Mouse (Mus musculus): Measurements from ENCODE around the gene Tmem50b. TPM values are rescaled to one million over a fixed set of nuclear protein-coding genes. Genes with fewer than 3 reads are reported as not detected.
"Not testable (repeated sequence)": the region's sequence is repeated elsewhere in the genome, so short reads cannot be mapped to it uniquely, and the experiment has no call there.

Gene Tmem50b
- polyA plus RNA-seq, 1 experiment from 2014 or later = 38.7 TPM

- peaks cover 15% of the 10 kb centered on the region for H3K4me1 ChIP-seq
These were observed 54.0 kb downstream of the Tmem50b start for GRCm38 (mm10) chr16:91543619-91544018.

DNA sequence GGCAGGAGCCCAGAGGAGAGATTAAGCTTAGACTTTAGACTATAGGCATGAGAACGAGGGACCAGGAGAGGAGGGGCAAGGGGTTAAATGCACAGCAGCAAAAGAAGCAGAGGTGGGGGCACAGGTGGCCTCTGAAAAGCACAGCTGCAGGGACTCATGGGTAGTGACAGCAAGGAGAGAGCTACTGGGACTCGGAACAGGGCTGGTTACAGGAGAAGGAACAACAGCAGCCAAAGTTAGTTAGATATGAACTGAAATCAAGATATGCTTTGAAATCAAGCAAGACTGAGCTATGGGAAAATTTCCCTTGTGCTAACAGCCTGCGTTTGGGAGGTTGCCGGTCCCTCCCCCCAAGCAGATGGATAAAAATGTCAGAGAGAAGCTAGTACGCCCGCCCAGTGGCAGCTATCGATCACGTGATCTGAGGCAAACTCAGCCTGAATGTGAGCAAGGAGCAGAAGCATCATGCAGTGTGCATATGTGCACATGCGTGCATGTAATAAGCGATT, 56.0 kb downstream of the Tmem50b start:
- Histone ChIP-seq H3K27me3 (peaks cover 11% of the 10 kb centered on the region; the same call in 1 of the 2 replicates), H3K9me3 (no peaks in the 10 kb centered on the region), H3K4me1 (peaks cover 4% of the 10 kb centered on the region), H3K36me3 (replicated peaks) (no peaks in the 10 kb centered on the region), H3K9ac (0 out of 2 replicates have a peak overlapping the region, but pooled peaks have one; percentile 34), H3K4me3 (replicated peaks) (no peak overlapping the region; the same call in 1 of the 2 replicates), H3K4me2 (peak overlapping the region; percentile 42), H3K27ac (no peak overlapping the region)
- 0 out of 2 replicates have a peak, but pooled peaks have one; percentile 33 for ATAC-seq (ENCODE audit: low FRiP score)
- 38% methylated on average over 10 of the region's 10 CpGs for WGBS

More at GRCm38 (mm10) chr16:91543619-91544018, 54.0 kb downstream of the Tmem50b start:
- H3K9ac ChIP-seq = no peak overlapping the region
- H3K36me3 ChIP-seq (replicated peaks) = no peaks in the 10 kb centered on the region
- H3K4me2 ChIP-seq = no peak overlapping the region
- H3K9me3 ChIP-seq = no peaks in the 10 kb centered on the region
- peaks cover 11% of the 10 kb centered on the region; the same call in 1 of the 2 replicates for H3K27me3 ChIP-seq
- H3K27ac ChIP-seq = no peak overlapping the region
- WGBS = 91% methylated on average over 1 of the region's 1 CpGs
- no peak overlapping the region for H3K4me3 ChIP-seq (replicated peaks)
- no peak for ATAC-seq (ENCODE audit: low FRiP score)

DNA sequence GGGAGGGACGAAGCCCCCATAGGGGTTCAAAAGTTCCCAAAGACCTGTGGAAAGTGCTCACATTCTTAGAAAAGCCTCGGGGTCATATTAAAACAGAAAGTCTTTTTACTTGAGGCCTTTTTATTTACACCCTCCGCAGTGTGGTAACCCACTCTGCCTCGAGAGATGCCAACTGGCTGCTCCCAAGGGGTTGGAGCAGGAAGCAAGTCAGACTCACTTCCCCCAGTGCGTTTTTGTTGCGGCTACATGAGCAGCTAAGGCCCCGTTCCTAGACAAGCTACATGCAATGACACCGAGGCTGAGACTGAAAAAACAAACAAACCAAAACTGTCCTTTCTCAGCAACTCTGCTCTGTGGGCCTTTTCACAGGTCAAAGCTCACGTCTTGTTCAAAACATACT, 59.1 kb downstream of the Tmem50b start:
- ATAC-seq (ENCODE audit: low FRiP score) = no peak
- 78% methylated on average over 9 of the region's 9 CpGs for WGBS

DNA sequence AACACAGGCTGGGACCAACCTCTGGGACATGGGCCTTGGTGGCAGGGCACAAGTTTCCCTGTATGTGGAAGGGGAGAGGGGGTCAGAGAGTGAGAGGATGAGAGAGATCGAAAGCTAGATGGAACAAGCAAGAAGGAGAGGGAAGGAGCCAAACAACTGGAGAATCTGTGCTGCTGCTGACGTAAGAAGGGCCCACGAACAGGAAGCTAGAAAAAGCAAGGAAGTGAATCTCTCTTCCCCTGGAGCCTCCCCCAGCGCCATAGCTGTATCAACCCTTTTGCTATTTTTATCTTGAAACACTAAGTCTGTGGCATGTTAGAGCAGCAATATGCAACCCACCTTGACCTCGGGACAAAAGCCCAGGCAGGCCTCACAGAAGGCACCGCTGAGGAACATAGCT, 59.5 kb downstream of the Tmem50b start:
- H3K9ac ChIP-seq = no peak overlapping the region
- no peak overlapping the region for H3K4me2 ChIP-seq
- H3K4me3 ChIP-seq (replicated peaks) = no peak overlapping the region
- no peaks in the 10 kb centered on the region for H3K36me3 ChIP-seq (replicated peaks)
- H3K4me1 ChIP-seq = peaks cover 4% of the 10 kb centered on the region
- ATAC-seq (ENCODE audit: low FRiP score) = no peak
- WGBS = 73% methylated on average over 6 of the region's 6 CpGs
- H3K27ac ChIP-seq = no peak overlapping the region
- H3K27me3 ChIP-seq = no peaks in the 10 kb centered on the region
- no peaks in the 10 kb centered on the region for H3K9me3 ChIP-seq

More for the DNA sequence above, 59.1 kb downstream of the Tmem50b start:
- Histone ChIP-seq H3K9ac (no peak overlapping the region), H3K4me3 (replicated peaks) (no peak overlapping the region), H3K4me2 (no peak overlapping the region), H3K27me3 (no peaks in the 10 kb centered on the region), H3K36me3 (replicated peaks) (no peaks in the 10 kb centered on the region), H3K27ac (no peak overlapping the region), H3K9me3 (no peaks in the 10 kb centered on the region), H3K4me1 (peaks cover 4% of the 10 kb centered on the region)

DNA sequence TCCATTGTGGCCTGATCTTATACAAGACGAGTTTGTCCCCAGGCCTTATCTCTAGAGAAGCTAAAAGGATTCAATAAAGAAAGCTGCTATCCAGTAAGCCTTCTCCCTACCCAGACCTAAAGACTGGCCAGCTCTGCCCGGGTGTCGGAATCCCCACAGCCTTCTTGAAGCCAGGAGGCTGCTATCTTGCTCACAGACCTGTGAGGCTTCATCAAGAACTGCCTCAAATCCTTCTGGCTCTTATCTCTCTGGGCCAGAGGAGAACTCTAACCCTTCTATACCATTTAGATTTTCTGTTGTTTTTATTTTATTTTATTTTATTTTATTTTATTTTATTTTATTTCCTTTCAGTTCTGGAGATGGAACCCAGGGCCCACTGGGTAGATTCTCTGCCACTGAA, 60.5 kb downstream of the Tmem50b start:
- 83% methylated on average over 3 of the region's 3 CpGs for WGBS
- Histone ChIP-seq H3K4me2 (no peak overlapping the region), H3K4me3 (replicated peaks) (no peak overlapping the region), H3K27me3 (no peaks in the 10 kb centered on the region), H3K9ac (no peak overlapping the region), H3K36me3 (replicated peaks) (no peaks in the 10 kb centered on the region), H3K27ac (no peak overlapping the region), H3K9me3 (no peaks in the 10 kb centered on the region), H3K4me1 (peaks cover 4% of the 10 kb centered on the region)
- no peak for ATAC-seq (ENCODE audit: low FRiP score)

GRCm38 (mm10) chr16:91536372-91536771, 61.2 kb downstream of the Tmem50b start:
- Histone ChIP-seq H3K36me3 (replicated peaks) (no peaks in the 10 kb centered on the region), H3K4me1 (peaks cover 2% of the 10 kb centered on the region), H3K27ac (no peak overlapping the region), H3K9me3 (no peaks in the 10 kb centered on the region), H3K4me3 (replicated peaks) (no peak overlapping the region), H3K9ac (no peak overlapping the region), H3K4me2 (no peak overlapping the region), H3K27me3 (no peaks in the 10 kb centered on the region)
- no peak for ATAC-seq (ENCODE audit: low FRiP score)
- 88% methylated on average over 6 of the region's 6 CpGs for WGBS

GRCm38 (mm10) chr16:91534888-91535287, 62.7 kb downstream of the Tmem50b start:
- Histone ChIP-seq H3K36me3 (replicated peaks) (no peaks in the 10 kb centered on the region), H3K9ac (no peak overlapping the region), H3K4me2 (no peak overlapping the region), H3K27me3 (no peaks in the 10 kb centered on the region), H3K4me3 (replicated peaks) (no peak overlapping the region), H3K27ac (no peak overlapping the region), H3K9me3 (no peaks in the 10 kb centered on the region), H3K4me1 (no peaks in the 10 kb centered on the region)
- ATAC-seq (ENCODE audit: low FRiP score) = no peak
- WGBS = 86% methylated on average over 6 of the region's 6 CpGs

DNA sequence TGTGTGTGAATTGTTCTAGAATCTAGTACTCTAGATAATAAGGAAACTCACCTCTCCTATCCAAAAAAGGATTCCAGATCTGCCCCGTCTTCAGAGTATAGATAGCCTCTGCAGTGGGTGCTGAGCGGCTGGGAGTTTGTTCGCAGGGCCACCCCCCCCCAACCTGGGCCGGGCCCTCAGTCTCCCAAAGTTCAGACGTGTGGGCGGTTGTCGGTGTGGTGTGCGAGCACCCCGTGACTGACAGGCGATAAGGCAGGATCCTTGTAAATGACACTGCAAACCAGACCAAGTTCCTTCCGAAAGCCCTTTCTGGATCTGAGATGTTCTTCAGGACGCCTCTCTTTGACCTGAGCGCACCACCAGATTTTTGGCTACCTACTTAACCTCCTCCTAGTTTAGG, 63.1 kb downstream of the Tmem50b start:
- Histone ChIP-seq H3K36me3 (replicated peaks) (no peaks in the 10 kb centered on the region), H3K4me2 (no peak overlapping the region), H3K27ac (no peak overlapping the region), H3K27me3 (no peaks in the 10 kb centered on the region), H3K4me1 (no peaks in the 10 kb centered on the region), H3K9me3 (no peaks in the 10 kb centered on the region), H3K4me3 (replicated peaks) (no peak overlapping the region), H3K9ac (no peak overlapping the region)
- peak; percentile 88 for ATAC-seq (ENCODE audit: low FRiP score)
- 56% methylated on average over 13 of the region's 13 CpGs for WGBS

- no peak overlapping the region for H3K27ac ChIP-seq
- no peaks in the 10 kb centered on the region for H3K9me3 ChIP-seq
- WGBS = 82% methylated on average over 23 of the region's 23 CpGs
- no peak for ATAC-seq (ENCODE audit: low FRiP score)
- no peak overlapping the region for H3K4me2 ChIP-seq
- H3K4me1 ChIP-seq = no peaks in the 10 kb centered on the region
- H3K9ac ChIP-seq = no peak overlapping the region
- no peak overlapping the region for H3K4me3 ChIP-seq (replicated peaks)
- no peaks in the 10 kb centered on the region for H3K36me3 ChIP-seq (replicated peaks)
- H3K27me3 ChIP-seq = no peaks in the 10 kb centered on the region
These were observed 64.3 kb downstream of the Tmem50b start for GRCm38 (mm10) chr16:91533097-91534001.

DNA sequence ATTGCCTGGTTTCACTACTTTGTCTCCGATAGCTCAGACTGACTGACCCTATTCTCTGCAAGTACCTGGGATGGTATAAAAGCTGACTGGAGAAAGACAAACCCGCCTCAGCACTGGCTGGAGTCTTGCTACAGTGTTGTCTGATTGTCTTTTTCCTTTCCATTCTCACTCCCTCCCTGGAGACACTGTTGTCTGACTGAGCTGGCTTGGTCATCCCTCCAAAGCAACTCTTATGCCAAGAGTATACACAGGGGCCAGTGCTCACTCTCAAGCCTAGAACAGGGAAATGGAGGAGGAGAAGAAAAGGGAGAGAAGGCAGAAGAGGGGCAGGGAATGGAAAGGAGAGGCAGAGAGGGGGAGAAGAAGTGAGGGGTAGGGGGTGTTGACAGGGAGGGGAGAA, 65.2 kb downstream of the Tmem50b start:
- Histone ChIP-seq H3K4me1 (no peaks in the 10 kb centered on the region), H3K36me3 (replicated peaks) (no peaks in the 10 kb centered on the region), H3K9me3 (no peaks in the 10 kb centered on the region), H3K27ac (no peak overlapping the region), H3K9ac (no peak overlapping the region), H3K4me2 (no peak overlapping the region), H3K4me3 (replicated peaks) (no peak overlapping the region), H3K27me3 (no peaks in the 10 kb centered on the region)
- WGBS = 67% methylated on average over 2 of the region's 2 CpGs
- no peak for ATAC-seq (ENCODE audit: low FRiP score)

GRCm38 (mm10) chr16:91531856-91532255, 65.7 kb downstream of the Tmem50b start:
- Histone ChIP-seq H3K9ac (no peak overlapping the region), H3K9me3 (no peaks in the 10 kb centered on the region), H3K27me3 (no peaks in the 10 kb centered on the region), H3K4me1 (no peaks in the 10 kb centered on the region), H3K4me3 (replicated peaks) (no peak overlapping the region), H3K27ac (no peak overlapping the region), H3K4me2 (no peak overlapping the region), H3K36me3 (replicated peaks) (no peaks in the 10 kb centered on the region)
- ATAC-seq (ENCODE audit: low FRiP score) = no peak
- WGBS = 87% methylated on average over 6 of the region's 6 CpGs

GRCm38 (mm10) chr16:91530830-91531229, 66.8 kb downstream of the Tmem50b start:
- H3K36me3 ChIP-seq (replicated peaks); H3K9me3 ChIP-seq; H3K4me3 ChIP-seq (replicated peaks); H3K27me3 ChIP-seq; H3K9ac ChIP-seq; H3K27ac ChIP-seq; ATAC-seq (ENCODE audit: low FRiP score); H3K4me2 ChIP-seq; H3K4me1 ChIP-seq: not testable (repeated sequence)
- 76% methylated on average over 4 of the region's 4 CpGs for WGBS

DNA sequence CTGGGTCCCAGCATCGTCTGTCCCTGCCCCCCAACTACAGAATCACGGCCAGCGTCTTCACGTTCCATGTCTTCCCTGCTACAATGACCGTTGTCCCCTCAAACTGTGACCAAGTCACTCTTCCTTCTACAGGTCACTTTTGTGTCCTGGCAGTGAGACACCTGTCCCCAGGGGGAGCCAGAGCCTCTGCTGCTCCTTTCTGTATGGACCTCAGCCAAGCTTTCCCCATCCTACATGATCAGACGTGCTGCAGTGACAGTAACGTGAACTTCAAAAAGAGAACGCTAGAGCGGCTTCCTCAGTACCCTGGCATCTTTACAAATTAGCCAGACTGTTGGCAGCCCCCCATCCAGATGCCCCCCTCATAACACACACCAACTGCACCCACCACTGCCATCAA, 69.0 kb downstream of the Tmem50b start:
- no peak for ATAC-seq (ENCODE audit: low FRiP score)
- H3K27me3 ChIP-seq = no peaks in the 10 kb centered on the region
- H3K4me2 ChIP-seq = no peak overlapping the region
- H3K4me1 ChIP-seq = no peaks in the 10 kb centered on the region
- H3K4me3 ChIP-seq (replicated peaks) = no peak overlapping the region
- no peaks in the 10 kb centered on the region for H3K9me3 ChIP-seq
- H3K36me3 ChIP-seq (replicated peaks) = no peaks in the 10 kb centered on the region
- WGBS = 89% methylated on average over 9 of the region's 9 CpGs
- H3K27ac ChIP-seq = no peak overlapping the region
- no peak overlapping the region for H3K9ac ChIP-seq

Data from forebrain, embryonic 12.5 days (tissue).